Mouse (Mus musculus) G1E (cell line): ENCODE measurements at regions not wholly inside any gene's neighbourhood (a gene's known extent, or its start where the extent isn't known, plus 50 kb on each side); places are given as distances from the start of the nearest gene placed in this dataset.

Source experiments
- ATAC-seq: 2 replicates; pipeline ENCODE4 v1.8.0; 2016; ENCODE audit warnings: mild to moderate bottlenecking; ENCODE audit not compliant: insufficient number of reproducible peaks, poor library complexity, low FRiP score, severe bottlenecking; ENCODE audit errors: extremely low read depth
- DNase-seq: peaks from one replicate; pipeline ENCODE4 v3.0.0; 2012; ENCODE audit warnings: low spot score
- H3K27me3 ChIP-seq: 2 replicates; pipeline ENCODE4 v1.6.1; 2012; ENCODE audit warnings: mild to moderate bottlenecking, low read length, inconsistent platforms; ENCODE audit not compliant: insufficient read depth
- H3K36me3 ChIP-seq: replicated peaks from 2 replicates; pipeline ENCODE3; 2012; ENCODE audit warnings: mild to moderate bottlenecking, inconsistent platforms
- H3K4me1 ChIP-seq: 2 replicates; pipeline ENCODE4 v1.6.1; 2012; ENCODE audit warnings: low read depth, low read length, inconsistent platforms, mixed read lengths; ENCODE audit not compliant: insufficient read depth
- H3K4me3 ChIP-seq: 2 replicates; pipeline ENCODE4 v1.5.1; 2012; ENCODE audit warnings: low read depth, mild to moderate bottlenecking, inconsistent platforms, low read length, moderate library complexity, mixed read lengths
- H3K9me3 ChIP-seq: replicated peaks from 2 replicates; pipeline ENCODE4 v1.6.1; 2012; ENCODE audit warnings: inconsistent platforms
- CTCF ChIP-seq: IDR thresholded peaks from 2 replicates; pipeline ENCODE4 v1.5.1; 2012; ENCODE audit warnings: low read depth, low read length, inconsistent platforms, mixed read lengths
- GATA1 ChIP-seq: IDR thresholded peaks from 2 replicates; pipeline ENCODE4 v1.6.1; 2012; ENCODE audit warnings: borderline replicate concordance, low read length, inconsistent platforms, mixed read lengths
- GATA2 ChIP-seq: IDR thresholded peaks from 2 replicates; pipeline ENCODE4 v1.6.1; 2012; ENCODE audit warnings: low read depth, low read length, inconsistent platforms, borderline replicate concordance
- POLR2AphosphoS5 ChIP-seq: IDR thresholded peaks from 2 replicates; pipeline ENCODE4 v1.6.1; 2012; ENCODE audit warnings: low read depth, low read length, inconsistent platforms; ENCODE audit not compliant: insufficient replicate concordance
- TAL1 ChIP-seq: conservative IDR thresholded peaks from 2 replicates; pipeline ENCODE4 v1.6.1; 2012; ENCODE audit warnings: low read depth, low read length, inconsistent platforms, mixed read lengths

DNA sequence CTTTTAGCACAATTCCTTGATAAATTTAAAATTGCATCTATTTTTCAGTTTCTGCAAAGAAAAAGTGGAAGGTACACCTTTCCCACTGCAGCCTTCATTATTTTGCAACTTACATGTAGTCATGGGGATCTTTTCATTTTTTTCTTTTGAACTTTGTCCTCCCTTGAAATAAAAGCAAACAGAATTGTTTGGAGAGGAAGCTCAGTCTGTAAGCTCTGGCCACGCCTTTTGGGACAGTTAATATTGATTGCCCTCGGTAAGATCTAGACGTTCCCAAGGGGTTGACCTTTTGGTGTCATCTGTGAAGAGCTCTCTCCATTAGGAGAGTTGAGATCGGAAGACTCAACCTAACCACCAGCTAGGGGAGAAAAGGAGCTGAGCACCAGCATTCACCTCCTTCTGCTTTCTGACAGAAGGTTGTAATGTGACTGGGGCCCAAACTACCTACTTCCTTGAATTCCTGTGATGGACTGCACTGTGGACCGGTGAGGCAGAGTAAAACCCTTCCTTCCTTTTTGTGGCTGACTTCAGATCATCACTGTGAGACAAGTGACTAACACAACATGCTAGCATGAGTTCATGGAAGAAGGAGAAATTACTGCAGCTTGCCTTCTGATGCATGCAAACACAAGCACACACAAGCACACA lies 621.9 kb downstream of the Inhba start:
- ATAC-seq (no peak), DNase-seq (no peak)
- H3K4me3 ChIP-seq, result no peak overlapping the region
- H3K27me3 ChIP-seq, result no peaks in the 10 kb centered on the region
- TF ChIP-seq CTCF, result no peak
- no peak for TF ChIP-seq GATA1
- TF ChIP-seq POLR2AphosphoS5, result no peak
- no peak for TF ChIP-seq GATA2
- no peak for TF ChIP-seq TAL1
- no peaks in the 10 kb centered on the region for H3K36me3 ChIP-seq
- no peaks in the 10 kb centered on the region for H3K9me3 ChIP-seq
- no peaks in the 10 kb centered on the region for H3K4me1 ChIP-seq

DNA sequence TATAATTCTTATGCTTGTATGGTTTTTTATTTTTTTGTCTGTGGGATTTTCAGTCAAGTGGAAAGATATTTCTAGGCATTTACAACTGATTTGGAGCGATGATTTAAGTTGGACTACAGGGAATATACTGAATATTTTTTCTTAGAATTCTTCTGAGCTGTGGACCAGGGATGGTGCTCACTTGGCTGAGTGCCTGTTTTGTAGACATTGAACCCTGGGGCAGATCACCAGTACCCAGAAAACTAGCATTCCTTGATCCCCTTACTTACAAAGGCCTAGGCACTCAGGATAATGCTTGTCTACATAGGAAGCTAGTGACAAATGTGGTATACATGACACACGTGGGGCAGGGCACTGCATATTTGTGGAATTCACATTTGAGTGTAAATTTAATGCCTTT lies 624.6 kb downstream of the Inhba start:
- no peak for DNase-seq
- Histone ChIP-seq H3K27me3 (no peaks in the 10 kb centered on the region), H3K4me1 (no peaks in the 10 kb centered on the region), H3K4me3 (no peak overlapping the region), H3K9me3 (no peaks in the 10 kb centered on the region), H3K36me3 (no peaks in the 10 kb centered on the region)
- no peak for ATAC-seq
- no peak for TF ChIP-seq CTCF
- TF ChIP-seq TAL1, result no peak
- no peak for TF ChIP-seq GATA1
- no peak for TF ChIP-seq GATA2
- no peak for TF ChIP-seq POLR2AphosphoS5

DNA sequence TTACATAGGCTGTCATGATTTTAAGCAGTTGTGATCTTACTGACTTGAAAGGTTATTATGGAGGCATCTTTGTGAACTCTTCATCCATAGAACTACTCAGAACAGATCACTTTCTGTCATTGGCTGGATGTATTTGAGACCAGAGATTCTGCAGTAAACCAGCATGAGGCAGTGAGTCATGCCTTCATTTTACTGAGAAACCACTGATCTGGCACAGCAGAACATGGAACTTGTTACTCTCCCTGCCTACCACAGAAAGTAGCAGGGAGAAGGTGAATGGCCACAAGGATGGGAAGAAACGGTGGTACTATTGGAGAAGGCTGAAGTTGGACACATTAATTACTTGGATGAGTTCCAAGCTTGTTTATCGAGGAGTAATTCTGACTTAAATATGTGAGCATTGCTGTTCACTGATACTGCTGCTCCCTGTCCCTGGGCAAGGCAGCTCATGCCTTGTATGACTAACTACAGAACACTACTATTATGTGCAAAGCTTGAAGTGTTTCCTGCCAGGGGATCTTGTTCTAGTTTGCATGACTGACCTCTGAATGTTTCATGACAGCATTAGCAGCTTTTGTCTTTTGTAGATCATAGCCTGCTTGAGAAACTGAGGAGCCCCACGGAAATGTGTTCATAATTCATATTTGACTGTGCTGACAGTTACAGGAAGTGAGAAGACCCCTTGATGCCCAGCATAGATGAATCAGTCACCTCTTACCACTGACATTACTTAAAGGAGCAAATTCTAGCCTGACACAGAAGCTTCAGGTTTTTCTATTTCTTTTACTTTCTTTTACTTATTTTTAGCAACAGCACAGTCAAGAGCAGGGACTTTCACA lies 630.2 kb downstream of the Inhba start:
- TF ChIP-seq TAL1, result no peak
- TF ChIP-seq CTCF, result no peak
- no peak for TF ChIP-seq POLR2AphosphoS5
- TF ChIP-seq GATA1, result no peak
- TF ChIP-seq GATA2, result no peak
- no peaks in the 10 kb centered on the region for H3K9me3 ChIP-seq
- H3K27me3 ChIP-seq, result peaks cover 2% of the 10 kb centered on the region; the same call in 1 of the 2 replicates
- DNase-seq, result no peak
- H3K36me3 ChIP-seq, result no peaks in the 10 kb centered on the region
- H3K4me3 ChIP-seq, result no peak overlapping the region
- no peaks in the 10 kb centered on the region for H3K4me1 ChIP-seq
- no peak for ATAC-seq

DNA sequence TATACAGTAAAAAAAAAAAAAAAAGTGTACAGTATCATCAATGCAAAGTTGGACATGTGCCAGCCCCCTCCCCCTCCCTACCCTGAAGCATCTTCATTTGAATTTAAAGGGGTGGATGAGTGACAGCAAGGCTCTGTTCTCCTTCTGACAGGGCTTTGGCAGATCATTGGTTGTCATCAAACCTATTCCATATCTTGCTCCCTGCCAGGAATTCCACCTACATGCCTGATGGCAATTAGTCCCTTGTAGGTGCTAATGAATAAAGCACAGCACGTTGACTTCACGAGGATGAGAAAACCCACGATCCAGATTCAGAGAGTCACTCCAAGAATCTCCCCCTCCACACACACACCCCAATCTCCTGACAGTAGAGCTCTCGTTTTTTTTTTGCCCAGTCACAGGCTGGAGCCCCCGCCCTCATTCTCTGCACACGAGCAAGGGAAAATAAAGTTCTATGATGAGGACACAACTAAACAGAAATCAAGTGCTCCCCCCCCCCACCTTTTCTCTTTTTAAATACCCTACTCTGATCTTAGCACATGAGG lies 630.9 kb downstream of the Inhba start:
- DNase-seq (no peak), ATAC-seq (no peak)
- TF ChIP-seq CTCF, result no peak
- TF ChIP-seq GATA2, result no peak
- TF ChIP-seq TAL1, result no peak
- no peak for TF ChIP-seq GATA1
- no peak for TF ChIP-seq POLR2AphosphoS5

DNA sequence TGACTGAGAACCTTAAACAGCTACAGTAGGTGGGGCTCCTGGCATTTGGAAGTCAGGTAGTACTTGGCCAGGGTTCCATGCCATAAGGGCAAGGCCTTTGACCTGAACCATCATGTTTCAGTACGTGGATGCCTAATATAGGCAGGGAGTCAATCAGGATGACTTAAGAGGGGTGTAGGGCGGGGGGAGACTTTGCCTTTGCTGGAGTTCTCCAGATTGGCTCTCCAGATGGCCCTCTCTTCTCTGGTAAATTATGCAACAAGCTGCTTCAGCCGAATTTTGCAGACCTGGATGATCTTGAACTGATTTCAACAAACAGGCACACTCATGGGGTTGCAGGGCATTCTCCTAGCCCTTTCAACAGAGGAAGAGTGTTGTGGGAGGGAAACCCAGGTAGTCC lies 633.7 kb downstream of the Inhba start:
- TF ChIP-seq CTCF, result no peak
- TF ChIP-seq POLR2AphosphoS5, result no peak
- TF ChIP-seq TAL1, result no peak
- no peak for TF ChIP-seq GATA1
- no peak for TF ChIP-seq GATA2
- H3K9me3 ChIP-seq, result no peaks in the 10 kb centered on the region
- no peak for ATAC-seq
- no peak for DNase-seq
- H3K27me3 ChIP-seq, result peaks cover 2% of the 10 kb centered on the region; the same call in 1 of the 2 replicates
- no peaks in the 10 kb centered on the region for H3K36me3 ChIP-seq
- no peak overlapping the region for H3K4me3 ChIP-seq
- no peaks in the 10 kb centered on the region for H3K4me1 ChIP-seq

More for the DNA sequence above, 630.9 kb downstream of the Inhba start:
- no peak overlapping the region for H3K4me3 ChIP-seq
- H3K9me3 ChIP-seq, result no peaks in the 10 kb centered on the region
- no peaks in the 10 kb centered on the region for H3K36me3 ChIP-seq
- no peaks in the 10 kb centered on the region for H3K4me1 ChIP-seq
- H3K27me3 ChIP-seq, result peaks cover 2% of the 10 kb centered on the region; the same call in 1 of the 2 replicates

DNA sequence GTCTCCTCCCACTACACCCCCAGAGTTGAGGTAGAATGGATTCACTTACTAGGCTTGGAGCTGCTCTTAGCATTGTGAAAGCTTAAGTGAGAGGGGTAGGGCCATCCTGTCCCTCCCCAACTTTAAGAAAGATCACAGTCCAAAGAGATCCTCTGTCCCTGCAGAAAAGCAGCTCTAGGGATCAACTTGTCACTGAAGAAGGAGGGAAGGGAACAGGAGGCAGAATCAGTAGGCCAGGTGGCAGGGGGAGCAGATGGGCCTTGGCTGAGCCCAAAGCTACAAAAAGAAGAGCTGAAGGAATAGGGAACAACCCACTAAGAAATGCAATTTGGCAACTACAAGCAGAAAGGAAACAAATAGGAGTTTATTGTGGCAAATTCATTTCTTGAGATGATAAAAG lies 634.4 kb downstream of the Inhba start:
- ATAC-seq, result no peak

More for the DNA sequence above, 634.4 kb downstream of the Inhba start:
- peaks cover 2% of the 10 kb centered on the region; the same call in 1 of the 2 replicates for H3K27me3 ChIP-seq
- TF ChIP-seq GATA1 (no peak), TAL1 (no peak), GATA2 (no peak), CTCF (no peak), POLR2AphosphoS5 (no peak)
- H3K4me3 ChIP-seq, result no peak overlapping the region
- H3K9me3 ChIP-seq, result no peaks in the 10 kb centered on the region
- H3K4me1 ChIP-seq, result no peaks in the 10 kb centered on the region
- DNase-seq, result no peak
- no peaks in the 10 kb centered on the region for H3K36me3 ChIP-seq
